Mouse (Mus musculus): ENCODE data around the gene 4921507P07Rik. TPM values are rescaled to one million over a fixed set of nuclear protein-coding genes. Genes with fewer than 3 reads are reported as not detected.

The 4921507P07Rik gene
- polyA plus RNA-seq, 1 experiment from 2014 or later, result 0.52 TPM

DNA sequence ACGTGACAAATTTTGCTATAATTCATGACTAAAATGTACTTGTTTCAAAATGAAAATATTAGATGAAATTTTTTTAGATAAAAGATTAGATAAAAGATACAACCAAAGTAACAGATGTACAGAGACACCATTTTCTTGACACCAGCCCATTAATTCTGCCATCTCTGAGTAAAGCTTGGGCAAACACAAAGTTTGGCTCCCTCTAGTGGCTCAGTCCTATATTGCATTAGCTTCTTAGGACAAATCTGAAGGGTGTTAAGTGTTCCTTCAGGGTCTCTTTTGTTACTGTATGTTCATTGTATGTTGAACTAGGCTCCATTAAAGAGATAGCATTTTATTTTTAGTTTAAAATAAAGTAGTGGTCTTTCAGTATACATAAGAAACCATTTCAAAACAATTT is 8.2 kb downstream of the 4921507P07Rik start:
- Histone ChIP-seq H3K27ac (no peak overlapping the region), H3K4me1 (peaks cover 11% of the 10 kb centered on the region; the same call in 1 of the 2 replicates), H3K4me2 (no peak overlapping the region), H3K9me3 (no peaks in the 10 kb centered on the region), H3K4me3 (no peak overlapping the region), H3K36me3 (no peaks in the 10 kb centered on the region), H3K27me3 (no peaks in the 10 kb centered on the region), H3K9ac (no peak overlapping the region)
- ATAC-seq (ENCODE audit: insufficient number of reproducible peaks, insufficient read depth, low FRiP score, low TSS enrichment, low read depth), result no peak
- WGBS, result 87% methylated on average over 1 of the region's 1 CpGs

DNA sequence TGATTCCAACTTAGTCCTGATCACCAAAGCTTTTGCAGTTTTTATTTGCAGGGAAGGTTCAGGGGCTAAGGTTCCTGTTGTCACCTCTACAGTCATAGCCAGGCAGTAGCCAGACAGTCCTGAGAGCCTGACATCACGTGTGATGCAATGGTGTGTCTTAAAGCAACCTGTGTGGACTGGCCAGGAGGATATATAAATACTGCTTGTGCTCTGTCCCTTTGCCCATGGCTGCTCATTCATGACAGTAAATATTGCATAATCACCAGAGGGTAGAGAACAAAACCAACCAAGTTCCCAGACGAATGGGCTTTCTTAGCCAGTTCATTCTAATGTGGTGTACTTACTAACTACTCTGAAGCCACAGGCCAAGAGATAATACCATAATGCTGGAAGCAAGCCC is 9.0 kb downstream of the 4921507P07Rik start:
- 87% methylated on average over 2 of the region's 2 CpGs for WGBS
- no peak for ATAC-seq (ENCODE audit: insufficient number of reproducible peaks, insufficient read depth, low FRiP score, low TSS enrichment, low read depth)

GRCm38 (mm10) chr6:50586316-50586715 is 10.1 kb downstream of the 4921507P07Rik start:
- no peak overlapping the region for H3K4me2 ChIP-seq
- H3K9ac ChIP-seq, result no peak overlapping the region
- H3K36me3 ChIP-seq, result no peaks in the 10 kb centered on the region
- H3K27me3 ChIP-seq, result no peaks in the 10 kb centered on the region
- peaks cover 11% of the 10 kb centered on the region; the same call in 1 of the 2 replicates for H3K4me1 ChIP-seq
- 80% methylated on average over 5 of the region's 5 CpGs for WGBS
- H3K4me3 ChIP-seq, result no peak overlapping the region
- no peak overlapping the region for H3K27ac ChIP-seq
- no peak for ATAC-seq (ENCODE audit: insufficient number of reproducible peaks, insufficient read depth, low FRiP score, low TSS enrichment, low read depth)
- H3K9me3 ChIP-seq, result no peaks in the 10 kb centered on the region

More for the DNA sequence above, 9.0 kb downstream of the 4921507P07Rik start:
- Histone ChIP-seq H3K4me3 (no peak overlapping the region), H3K9ac (no peak overlapping the region), H3K27ac (no peak overlapping the region), H3K36me3 (no peaks in the 10 kb centered on the region), H3K4me1 (peaks cover 11% of the 10 kb centered on the region; the same call in 1 of the 2 replicates), H3K9me3 (no peaks in the 10 kb centered on the region), H3K27me3 (no peaks in the 10 kb centered on the region), H3K4me2 (no peak overlapping the region)

DNA sequence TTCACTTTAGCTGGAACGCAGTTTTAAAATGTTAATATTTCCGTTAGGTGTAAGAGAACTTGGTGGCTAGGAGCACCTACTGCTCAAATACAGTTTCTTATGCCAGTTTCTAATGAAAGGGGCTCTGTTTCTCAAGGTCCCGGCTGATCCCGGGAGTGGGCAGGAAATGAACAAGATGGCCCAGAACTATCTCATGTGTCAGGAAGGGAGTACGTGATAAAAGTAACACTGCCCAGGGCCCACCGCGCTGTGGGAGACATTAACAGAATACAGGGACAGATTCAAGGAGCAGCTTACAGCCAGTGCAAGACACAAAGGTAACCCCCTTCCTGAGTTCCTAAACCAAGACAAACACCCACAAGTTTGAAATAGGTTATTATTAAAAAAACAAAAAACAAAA is 10.7 kb downstream of the 4921507P07Rik start:
- 63% methylated on average over 7 of the region's 7 CpGs for WGBS
- no peaks in the 10 kb centered on the region for H3K27me3 ChIP-seq
- H3K4me2 ChIP-seq, result no peak overlapping the region
- ATAC-seq (ENCODE audit: insufficient number of reproducible peaks, insufficient read depth, low FRiP score, low TSS enrichment, low read depth), result no peak
- peaks cover 11% of the 10 kb centered on the region; the same call in 1 of the 2 replicates for H3K4me1 ChIP-seq
- H3K27ac ChIP-seq, result no peak overlapping the region
- H3K9ac ChIP-seq, result no peak overlapping the region
- no peaks in the 10 kb centered on the region for H3K9me3 ChIP-seq
- H3K36me3 ChIP-seq, result no peaks in the 10 kb centered on the region
- no peak overlapping the region for H3K4me3 ChIP-seq

DNA sequence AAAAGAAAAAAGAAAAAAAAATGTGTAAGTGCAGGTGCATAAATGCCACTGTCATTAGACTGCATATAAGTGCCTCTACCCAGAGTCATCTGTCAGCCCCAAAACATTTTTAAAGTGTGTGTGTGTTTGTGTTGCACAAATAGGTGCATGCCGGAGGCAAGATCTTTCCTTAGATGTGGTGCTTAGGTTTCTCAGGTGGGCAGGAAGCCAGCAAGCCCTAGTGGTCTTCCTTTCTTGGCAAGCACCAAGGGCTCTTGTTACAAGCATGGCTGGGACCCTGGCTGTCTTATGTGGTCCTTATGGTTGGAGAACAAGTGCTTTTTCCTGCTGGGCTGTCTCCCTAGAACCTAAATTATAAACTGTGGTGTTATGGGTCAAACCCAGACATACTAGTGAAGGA is 24.8 kb downstream of the 4921507P07Rik start:
- Histone ChIP-seq H3K9me3 (no peaks in the 10 kb centered on the region), H3K4me1 (peaks cover 5% of the 10 kb centered on the region), H3K4me3 (no peak overlapping the region), H3K9ac (no peak overlapping the region), H3K4me2 (no peak overlapping the region), H3K27ac (no peak overlapping the region), H3K27me3 (no peaks in the 10 kb centered on the region), H3K36me3 (no peaks in the 10 kb centered on the region)
- no peak for ATAC-seq (ENCODE audit: insufficient number of reproducible peaks, insufficient read depth, low FRiP score, low TSS enrichment, low read depth)
- WGBS, result 68% methylated on average over 1 of the region's 1 CpGs

DNA sequence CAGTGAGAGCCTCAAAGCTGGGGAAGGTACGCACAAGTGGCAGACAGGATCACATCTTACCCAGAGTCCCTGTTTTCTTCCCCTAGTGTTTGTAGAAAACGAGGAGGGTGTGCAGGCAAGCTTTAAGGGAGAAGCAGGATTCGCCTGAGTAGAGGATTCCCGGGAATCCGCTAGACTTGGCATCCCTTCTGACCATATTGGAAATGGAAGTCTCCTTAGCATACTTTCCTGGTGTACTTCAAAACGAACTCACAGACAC is 29.5 kb downstream of the 4921507P07Rik start:
- ATAC-seq (ENCODE audit: insufficient number of reproducible peaks, insufficient read depth, low FRiP score, low TSS enrichment, low read depth), result peak; percentile 28; the same call in 1 of the 2 replicates
- no peaks in the 10 kb centered on the region for H3K27me3 ChIP-seq
- H3K9ac ChIP-seq, result peak overlapping the region; percentile 93
- H3K4me3 ChIP-seq, result peak overlapping the region; percentile 79
- H3K27ac ChIP-seq, result peak overlapping the region; percentile 73
- H3K4me1 ChIP-seq, result peaks cover 9% of the 10 kb centered on the region
- H3K4me2 ChIP-seq, result peak overlapping the region; percentile 68
- no peaks in the 10 kb centered on the region for H3K9me3 ChIP-seq
- 18% methylated on average over 6 of the region's 6 CpGs for WGBS
- peaks cover 15% of the 10 kb centered on the region for H3K36me3 ChIP-seq

DNA sequence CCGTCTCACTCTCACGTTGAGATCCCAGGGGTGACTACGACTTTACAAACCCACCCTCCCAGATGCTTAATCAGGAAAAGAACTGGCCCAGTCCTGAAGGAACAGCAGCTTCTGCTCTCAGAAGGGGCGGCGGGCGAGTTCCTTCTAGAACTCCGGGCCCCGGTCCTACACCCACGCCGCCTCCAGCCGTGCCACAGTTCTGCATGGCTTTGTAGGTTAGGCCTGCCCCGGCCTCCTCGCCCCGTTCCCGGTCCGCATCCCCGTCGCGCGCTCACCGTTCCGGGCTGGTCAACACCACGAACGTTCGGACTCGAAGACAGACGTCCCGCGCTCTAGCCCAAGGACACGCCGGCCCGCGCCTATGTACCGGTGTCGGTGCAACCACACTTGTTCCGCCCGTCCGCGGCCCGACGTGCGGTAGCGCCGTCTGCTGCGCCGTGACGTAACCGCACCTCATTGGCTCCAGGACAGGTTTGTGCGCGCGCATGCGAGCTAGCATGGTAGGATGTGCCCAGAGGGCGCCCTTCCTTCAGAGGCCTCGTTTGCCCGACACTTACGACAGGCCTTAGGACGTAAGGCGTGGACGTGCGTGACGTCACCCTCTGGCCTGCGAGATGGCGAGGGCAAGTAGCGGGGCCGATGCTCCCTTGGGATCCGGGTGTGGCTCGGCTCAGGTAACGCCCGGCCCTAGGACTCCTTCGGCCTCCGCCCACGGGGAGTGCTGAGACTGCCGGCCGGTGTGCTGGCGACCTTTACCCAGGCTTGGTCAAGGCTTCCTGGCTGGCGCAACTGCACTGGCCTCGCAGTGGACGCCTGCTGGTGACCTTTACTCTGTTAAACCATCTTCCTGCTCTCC is 30.1 kb downstream of the 4921507P07Rik start, which contains the start of gene Cycs:
Gene Cycs (minus strand): TSS at position 398 of the 856 bp plus-strand sequence.
- peak within 1 kb of the TSS; percentile 79 for H3K4me3 ChIP-seq
- peak within 1 kb of the TSS; percentile 93 for H3K9ac ChIP-seq
- H3K27ac ChIP-seq, result peak within 1 kb of the TSS; percentile 73
- under 1% methylated on average over 78 of the region's 78 CpGs for WGBS
- H3K9me3 ChIP-seq, result no peaks in the 10 kb centered on the region
- H3K4me1 ChIP-seq, result peaks cover 9% of the 10 kb centered on the region
- H3K27me3 ChIP-seq, result no peaks in the 10 kb centered on the region
- peak within 1 kb of the TSS; percentile 84 for H3K4me2 ChIP-seq
- ATAC-seq (ENCODE audit: insufficient number of reproducible peaks, insufficient read depth, low FRiP score, low TSS enrichment, low read depth), result peak; percentile 97
- H3K36me3 ChIP-seq, result peaks cover 15% of the 10 kb centered on the region

DNA sequence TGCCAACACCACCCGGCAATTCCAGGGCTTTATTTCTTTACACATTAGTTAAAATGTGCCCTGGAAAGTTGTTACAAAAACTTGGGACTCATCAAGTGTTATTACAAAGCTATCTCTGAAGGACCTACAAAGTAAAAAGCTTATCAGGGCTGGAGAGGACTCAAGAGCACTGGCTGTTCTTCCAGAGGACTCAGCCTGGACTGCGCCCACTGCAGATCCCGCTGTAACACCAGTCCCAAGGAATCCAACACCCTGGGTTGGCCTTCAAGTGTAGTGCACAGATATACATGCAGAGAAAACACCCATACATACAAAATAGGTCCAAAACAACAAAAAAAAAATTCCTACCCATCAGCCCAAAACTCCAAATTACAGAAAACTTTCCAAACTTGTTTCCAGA is 32.8 kb downstream of the 4921507P07Rik start:
- no peak overlapping the region for H3K4me2 ChIP-seq
- no peaks in the 10 kb centered on the region for H3K9me3 ChIP-seq
- 94% methylated on average over 3 of the region's 3 CpGs for WGBS
- no peak overlapping the region for H3K27ac ChIP-seq
- H3K27me3 ChIP-seq, result no peaks in the 10 kb centered on the region
- peaks cover 9% of the 10 kb centered on the region for H3K4me1 ChIP-seq
- no peak overlapping the region for H3K4me3 ChIP-seq
- no peak overlapping the region for H3K9ac ChIP-seq
- H3K36me3 ChIP-seq, result peaks cover 15% of the 10 kb centered on the region
- ATAC-seq (ENCODE audit: insufficient number of reproducible peaks, insufficient read depth, low FRiP score, low TSS enrichment, low read depth), result no peak

GRCm38 (mm10) chr6:50562421-50562820 is 34.0 kb downstream of the 4921507P07Rik start:
- H3K27me3 ChIP-seq, result no peaks in the 10 kb centered on the region
- WGBS, result 81% methylated on average over 4 of the region's 4 CpGs
- ATAC-seq (ENCODE audit: insufficient number of reproducible peaks, insufficient read depth, low FRiP score, low TSS enrichment, low read depth), result no peak
- no peaks in the 10 kb centered on the region for H3K9me3 ChIP-seq
- no peak overlapping the region for H3K27ac ChIP-seq
- no peak overlapping the region for H3K4me2 ChIP-seq
- peaks cover 9% of the 10 kb centered on the region for H3K4me1 ChIP-seq
- no peak overlapping the region for H3K9ac ChIP-seq
- no peak overlapping the region for H3K4me3 ChIP-seq
- peaks cover 15% of the 10 kb centered on the region for H3K36me3 ChIP-seq

GRCm38 (mm10) chr6:50560776-50561175 is 35.7 kb downstream of the 4921507P07Rik start:
- H3K4me3 ChIP-seq, result no peak overlapping the region
- no peak overlapping the region for H3K9ac ChIP-seq
- no peaks in the 10 kb centered on the region for H3K9me3 ChIP-seq
- H3K27me3 ChIP-seq, result no peaks in the 10 kb centered on the region
- H3K4me1 ChIP-seq, result peaks cover 5% of the 10 kb centered on the region; the same call in 1 of the 2 replicates
- H3K4me2 ChIP-seq, result no peak overlapping the region
- peaks cover 15% of the 10 kb centered on the region for H3K36me3 ChIP-seq
- H3K27ac ChIP-seq, result no peak overlapping the region
- 93% methylated on average over 1 of the region's 1 CpGs for WGBS
- no peak for ATAC-seq (ENCODE audit: insufficient number of reproducible peaks, insufficient read depth, low FRiP score, low TSS enrichment, low read depth)

- Histone ChIP-seq H3K27me3 (no peaks in the 10 kb centered on the region), H3K4me3 (no peak overlapping the region), H3K4me1 (no peaks in the 10 kb centered on the region), H3K9me3 (no peaks in the 10 kb centered on the region), H3K36me3 (peaks cover 11% of the 10 kb centered on the region), H3K4me2 (no peak overlapping the region), H3K9ac (no peak overlapping the region), H3K27ac (no peak overlapping the region)
- 84% methylated on average over 4 of the region's 4 CpGs for WGBS
- ATAC-seq (ENCODE audit: insufficient number of reproducible peaks, insufficient read depth, low FRiP score, low TSS enrichment, low read depth), result no peak
Measured at GRCm38 (mm10) chr6:50558877-50559276, 37.6 kb downstream of the 4921507P07Rik start.

DNA sequence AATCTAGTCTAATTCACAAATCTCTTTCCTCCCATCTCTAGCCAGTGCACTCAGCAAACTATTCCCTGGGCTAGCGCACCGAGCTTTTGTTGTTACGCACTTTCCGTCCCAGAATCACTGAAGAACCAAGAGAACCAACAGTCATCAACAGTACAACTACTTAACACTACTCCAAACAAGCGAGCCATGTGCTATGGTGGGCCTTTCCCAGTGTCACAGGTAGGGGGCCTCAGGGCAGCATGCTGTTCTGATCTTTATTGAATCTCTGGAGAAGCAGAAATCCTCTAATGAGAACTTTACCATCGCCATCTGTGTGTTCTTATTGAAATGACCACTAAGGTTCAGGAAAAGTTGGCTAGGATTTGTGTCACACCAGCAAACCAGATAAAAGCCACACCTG is 38.9 kb downstream of the 4921507P07Rik start:
- ATAC-seq (ENCODE audit: insufficient number of reproducible peaks, insufficient read depth, low FRiP score, low TSS enrichment, low read depth), result no peak
- H3K4me3 ChIP-seq, result no peak overlapping the region
- no peaks in the 10 kb centered on the region for H3K9me3 ChIP-seq
- H3K27ac ChIP-seq, result no peak overlapping the region
- H3K36me3 ChIP-seq, result 0 out of 2 replicates have a peak, but pooled peaks cover 1% of the 10 kb centered on the region
- 87% methylated on average over 6 of the region's 6 CpGs for WGBS
- H3K4me1 ChIP-seq, result no peaks in the 10 kb centered on the region
- no peaks in the 10 kb centered on the region for H3K27me3 ChIP-seq
- H3K9ac ChIP-seq, result no peak overlapping the region
- H3K4me2 ChIP-seq, result no peak overlapping the region
